10 mouse cellular contexts compared by ENCODE assay signal in genomic region chr4:118031132-118031775, GRCm38 (mm10).
DNase-seq lines count a peak whose midpoint lies in the region; ATAC-seq lines count a peak whose summit lies in the region.
"Had no signal": no experiment of that assay in that cellular context is flagged by ENCODE, and none has a peak within 500 bp of the region (broad histone marks: within the 10 kb centered on the region; RNA-seq: fewer than 3 reads in every experiment).

No protein-coding gene starts in this region.

- H3K27me3 ChIP-seq in heart, embryonic 12.5 days (replicated peaks): no peaks in the 10 kb centered on the region

- WGBS in heart, embryonic 12.5 days: 79% methylated on average over 6 of the region's 6 CpGs

- no peak overlapping the region for H3K9ac ChIP-seq in heart, embryonic 12.5 days

- no peaks in the 10 kb centered on the region for H3K9me3 ChIP-seq in heart, embryonic 12.5 days (replicated peaks)

- DNase-seq in heart, adult 11 months: peak; percentile 95
- DNase-seq in right cerebral cortex, postnatal 10 days (ENCODE audit: low spot score in 2 of 2): peak; percentile 48 to 56
- DNase-seq in right cerebral cortex, postnatal 36 days (ENCODE audit: low spot score in 2 of 2): no peak
- DNase-seq in kidney, postnatal 25 days: peak; percentile 79 to 92
- no peak for DNase-seq in thymus, postnatal 14 days
- no peak for DNase-seq in adrenal gland, adult 8-10 months

- 0 out of 2 replicates have a peak, but pooled peaks cover 6% of the 10 kb centered on the region for H3K4me1 ChIP-seq in heart, embryonic 12.5 days (replicated peaks)

- no peak overlapping the region for H3K27ac ChIP-seq in heart, embryonic 12.5 days (ENCODE audit: poor library complexity, severe bottlenecking)
- H3K27ac ChIP-seq: macrophage had no signal

- no peak overlapping the region for H3K4me2 ChIP-seq in heart, embryonic 12.5 days

- no peak for ATAC-seq in heart, embryonic 12.5 days (ENCODE audit: insufficient number of reproducible peaks, low FRiP score)
- no peak for ATAC-seq in megakaryocyte, adult 5-6 weeks (ENCODE audit: poor library complexity, severe bottlenecking)

- H3K4me3 ChIP-seq in heart, embryonic 12.5 days: no peak overlapping the region
- H3K4me3 ChIP-seq: erythroblast, embryonic 14.5 days had no signal

- peaks cover 6% of the 10 kb centered on the region for H3K36me3 ChIP-seq in heart, embryonic 12.5 days

Comparison
In these comparisons a context has a peak if more than half of its experiments do, and no peak if none do; other contexts are left out.
1. DNase-seq: peak in heart, adult 11 months (single experiment), right cerebral cortex, postnatal 10 days (2 of 2) and kidney, postnatal 25 days (2 of 2); none in right cerebral cortex, postnatal 36 days (0 of 2), thymus, postnatal 14 days (single experiment) and adrenal gland, adult 8-10 months (single experiment).